Comparison of ENCODE assay signal across 10 mouse cellular contexts in the genomic region with DNA sequence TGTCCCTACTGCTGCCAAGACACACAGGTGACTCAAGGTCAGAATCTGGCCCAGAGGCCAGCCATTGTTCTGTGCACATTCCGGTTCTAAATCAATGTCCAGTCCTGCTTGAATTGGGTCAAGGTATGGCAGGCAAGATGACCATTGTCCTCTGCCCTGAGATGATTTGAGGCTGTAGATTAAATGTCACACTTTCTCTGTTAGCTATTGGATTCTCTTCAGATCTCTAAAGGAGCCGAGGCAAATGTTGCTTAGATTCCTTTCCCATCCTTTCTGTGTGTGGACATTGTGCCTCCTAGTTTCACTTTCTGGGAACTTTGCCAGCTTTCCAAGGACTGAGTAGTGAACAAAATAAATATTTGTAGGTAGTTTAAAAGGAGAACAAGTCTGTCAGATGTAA.
DNase-seq lines count a peak whose midpoint lies in the region; ATAC-seq lines count a peak whose summit lies in the region.
"Had no signal": no experiment of that assay in that cellular context is flagged by ENCODE, and none has a peak within 500 bp of the region (broad histone marks: within the 10 kb centered on the region; RNA-seq: fewer than 3 reads in every experiment).

No protein-coding gene starts in this region.

- H3K9me3 ChIP-seq in heart, embryonic 11.5 days (replicated peaks; ENCODE audit: control insufficient read depth, low read length) = no peaks in the 10 kb centered on the region
- 0 out of 2 replicates have a peak, but pooled peaks cover 2% of the 10 kb centered on the region for H3K9me3 ChIP-seq in heart, embryonic 13.5 days
- H3K9me3 ChIP-seq in lung, embryonic 15.5 days = no peaks in the 10 kb centered on the region
- H3K9me3 ChIP-seq in forebrain, embryonic 15.5 days = no peaks in the 10 kb centered on the region
- H3K9me3 ChIP-seq: hindbrain, embryonic 12.5 days; limb, embryonic 12.5 days had no signal

- H3K27ac ChIP-seq in heart, embryonic 11.5 days (ENCODE audit: low read depth, low read length) = no peak overlapping the region
- H3K27ac ChIP-seq in heart, embryonic 13.5 days (replicated peaks) = peak overlapping the region; percentile 79
- peak overlapping the region; percentile 86 for H3K27ac ChIP-seq in lung, embryonic 15.5 days
- no peak overlapping the region for H3K27ac ChIP-seq in forebrain, embryonic 15.5 days (replicated peaks)
- H3K27ac ChIP-seq: hindbrain, embryonic 12.5 days had no signal

- no peak overlapping the region for H3K9ac ChIP-seq in heart, embryonic 11.5 days (ENCODE audit: low read depth, low read length)
- H3K9ac ChIP-seq in heart, embryonic 13.5 days = no peak overlapping the region
- H3K9ac ChIP-seq in lung, embryonic 15.5 days = no peak overlapping the region
- H3K9ac ChIP-seq in forebrain, embryonic 15.5 days (replicated peaks) = no peak overlapping the region

- peaks cover 6% of the 10 kb centered on the region; the same call in 1 of the 2 replicates for H3K4me1 ChIP-seq in heart, embryonic 11.5 days (ENCODE audit: control insufficient read depth, insufficient read depth, low read length)
- H3K4me1 ChIP-seq in heart, embryonic 13.5 days = peaks cover 30% of the 10 kb centered on the region
- H3K4me1 ChIP-seq in lung, embryonic 15.5 days = peaks cover 29% of the 10 kb centered on the region
- peaks cover 27% of the 10 kb centered on the region for H3K4me1 ChIP-seq in forebrain, embryonic 15.5 days

- 49% methylated on average over 2 of the region's 2 CpGs for WGBS in heart, embryonic 11.5 days (ENCODE audit: insufficient replicate concordance)
- WGBS in heart, embryonic 13.5 days = 31% methylated on average over 2 of the region's 2 CpGs
- WGBS in lung, embryonic 15.5 days = 24% methylated on average over 2 of the region's 2 CpGs
- 26% methylated on average over 2 of the region's 2 CpGs for WGBS in forebrain, embryonic 15.5 days

- no peaks in the 10 kb centered on the region for H3K36me3 ChIP-seq in heart, embryonic 11.5 days (ENCODE audit: control insufficient read depth, insufficient read depth, low read length)
- H3K36me3 ChIP-seq in heart, embryonic 13.5 days = no peaks in the 10 kb centered on the region
- H3K36me3 ChIP-seq in lung, embryonic 15.5 days = no peaks in the 10 kb centered on the region
- no peaks in the 10 kb centered on the region for H3K36me3 ChIP-seq in forebrain, embryonic 15.5 days
- H3K36me3 ChIP-seq: hindbrain, embryonic 12.5 days; limb, embryonic 12.5 days had no signal

- no peak overlapping the region for H3K4me2 ChIP-seq in heart, embryonic 11.5 days
- no peak overlapping the region for H3K4me2 ChIP-seq in heart, embryonic 13.5 days
- no peak overlapping the region for H3K4me2 ChIP-seq in lung, embryonic 15.5 days
- H3K4me2 ChIP-seq in forebrain, embryonic 15.5 days (replicated peaks) = no peak overlapping the region

- ATAC-seq in heart, embryonic 11.5 days (replicated peaks; ENCODE audit: insufficient number of reproducible peaks, low FRiP score, low TSS enrichment) = no peak
- no peak for ATAC-seq in heart, embryonic 13.5 days (ENCODE audit: extremely low read depth, insufficient number of reproducible peaks, low FRiP score, low TSS enrichment)
- no peak for ATAC-seq in lung, embryonic 15.5 days (ENCODE audit: borderline replicate concordance, extremely low read depth, low FRiP score, low TSS enrichment)
- no peak for ATAC-seq in forebrain, embryonic 15.5 days (replicated peaks)

- peak; percentile 95 for DNase-seq in heart, adult 11 months
- DNase-seq in Muller cell, postnatal 12 days (ENCODE audit: inconsistent ontology term) = peak; percentile 63
- DNase-seq in cerebellum, postnatal 10 days = no peak
- DNase-seq in gastrocnemius, postnatal 25 days = no peak

- H3K27me3 ChIP-seq in heart, embryonic 11.5 days (ENCODE audit: control insufficient read depth, insufficient read depth, low read length) = no peaks in the 10 kb centered on the region
- H3K27me3 ChIP-seq in heart, embryonic 13.5 days (replicated peaks) = no peaks in the 10 kb centered on the region
- no peaks in the 10 kb centered on the region for H3K27me3 ChIP-seq in lung, embryonic 15.5 days
- 0 out of 2 replicates have a peak, but pooled peaks cover 4% of the 10 kb centered on the region for H3K27me3 ChIP-seq in forebrain, embryonic 15.5 days
- H3K27me3 ChIP-seq: limb, embryonic 12.5 days had no signal

- no peak overlapping the region for H3K4me3 ChIP-seq in heart, embryonic 11.5 days (ENCODE audit: low read depth, low read length)
- H3K4me3 ChIP-seq in heart, embryonic 13.5 days = no peak overlapping the region
- H3K4me3 ChIP-seq in lung, embryonic 15.5 days = no peak overlapping the region
- H3K4me3 ChIP-seq in forebrain, embryonic 15.5 days = no peak overlapping the region

Comparison
In these comparisons a context has a peak if more than half of its experiments do, and no peak if none do; other contexts are left out.
1. H3K27ac ChIP-seq: peak in heart, embryonic 13.5 days (single experiment) and lung, embryonic 15.5 days (single experiment); none in heart, embryonic 11.5 days (single experiment) and forebrain, embryonic 15.5 days (single experiment).
2. DNase-seq: peak in heart, adult 11 months (single experiment) and Muller cell, postnatal 12 days (single experiment); none in cerebellum, postnatal 10 days (0 of 2) and gastrocnemius, postnatal 25 days (single experiment).